Mouse (Mus musculus): Measurements from ENCODE around the gene Atrn. TPM values are rescaled to one million over a fixed set of nuclear protein-coding genes. Genes with fewer than 3 reads are reported as not detected.

The Atrn gene
- polyA plus RNA-seq, 1 experiment, result 37.7 TPM

DNA sequence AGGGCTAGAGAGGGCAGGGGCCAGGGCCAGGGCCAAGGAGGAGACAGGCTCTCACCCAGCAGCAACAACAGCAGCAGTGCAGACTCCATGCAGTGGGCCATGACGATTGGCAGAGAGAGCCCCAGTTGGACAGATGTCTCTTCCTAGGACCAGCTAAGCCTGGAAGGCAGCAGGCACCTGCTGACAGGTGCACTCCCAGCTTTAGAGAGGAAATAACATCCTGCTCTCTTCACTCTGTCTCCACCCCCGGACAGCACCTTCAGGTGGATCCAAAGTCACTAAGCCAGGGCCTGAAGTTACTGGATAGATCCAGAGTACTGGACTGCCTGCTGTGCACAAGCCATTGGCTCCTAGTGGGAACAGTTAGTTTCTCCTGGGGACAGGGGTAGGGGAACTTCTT, 136.7 kb downstream of the Atrn start, which contains the start of gene Gfra4:
Gfra4 (minus strand) TSS at position 101 of the 400 bp plus-strand sequence.
- no peak for TF ChIP-seq CTCF (IDR thresholded peaks at IDR 0.05; ENCODE audit: borderline replicate concordance, extremely low read depth, insufficient read depth, insufficient read length)
- TF ChIP-seq POLR2A (IDR thresholded peaks at IDR 0.05; ENCODE audit: borderline replicate concordance, extremely low read depth, insufficient read depth, insufficient read length, poor library complexity, severe bottlenecking), result no peak
- DNase-seq (ENCODE audit: low read depth), result no peak

DNA sequence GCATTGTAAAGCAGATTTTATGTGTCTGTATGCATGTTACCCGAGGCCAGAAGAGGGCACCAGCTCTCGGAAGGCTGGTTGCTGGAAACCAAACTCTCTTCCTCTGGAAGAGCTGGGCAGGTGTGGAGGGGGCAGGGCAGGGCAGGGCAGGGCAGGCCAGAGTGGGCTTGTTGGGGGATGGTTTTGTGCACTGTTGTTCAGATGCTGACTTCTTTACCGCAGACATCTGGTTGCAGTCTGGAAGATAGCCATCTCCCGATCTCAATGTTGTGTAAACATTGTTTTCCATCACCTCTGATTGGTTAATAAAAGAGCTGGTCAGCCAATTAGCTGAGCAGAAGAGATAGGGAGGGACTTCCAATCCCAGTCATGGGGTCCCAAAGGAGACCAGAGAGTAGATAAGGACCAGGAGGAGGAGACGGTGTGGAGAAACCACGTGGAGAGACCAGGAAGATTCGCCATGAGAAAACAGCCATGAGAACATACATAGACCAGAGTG, 138.1 kb downstream of the Atrn start:
- TF ChIP-seq POLR2A (IDR thresholded peaks at IDR 0.05; ENCODE audit: borderline replicate concordance, extremely low read depth, insufficient read depth, insufficient read length, poor library complexity, severe bottlenecking) (no peak), CTCF (IDR thresholded peaks at IDR 0.05; ENCODE audit: borderline replicate concordance, extremely low read depth, insufficient read depth, insufficient read length) (no peak)
- DNase-seq (ENCODE audit: low read depth), result peak; percentile 9

- no peak for DNase-seq (ENCODE audit: low read depth)
These were observed 138.9 kb downstream of the Atrn start for GRCm38 (mm10) chr2:131044989-131045720.

DNA sequence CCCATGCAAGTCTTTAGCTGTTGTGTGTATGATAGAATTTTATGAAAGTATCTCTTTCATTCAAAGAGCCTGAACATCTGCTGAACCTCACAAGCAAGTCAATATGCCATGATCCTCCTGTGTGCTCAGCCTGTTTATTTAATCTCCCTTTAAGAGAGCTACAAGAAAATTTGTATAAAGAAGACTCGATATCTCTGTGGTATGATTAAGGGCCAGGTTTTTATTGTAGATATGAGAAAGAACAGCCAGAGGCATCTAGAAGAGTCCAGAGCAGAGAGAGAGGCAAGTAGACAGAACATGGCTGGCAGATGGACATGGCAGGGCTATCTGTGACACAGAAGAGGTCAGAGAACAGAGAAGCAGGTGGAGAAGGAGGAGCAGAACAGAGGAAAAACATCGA, 139.7 kb downstream of the Atrn start:
- TF ChIP-seq CTCF (IDR thresholded peaks at IDR 0.05; ENCODE audit: borderline replicate concordance, extremely low read depth, insufficient read depth, insufficient read length), result no peak
- no peak for TF ChIP-seq POLR2A (IDR thresholded peaks at IDR 0.05; ENCODE audit: borderline replicate concordance, extremely low read depth, insufficient read depth, insufficient read length, poor library complexity, severe bottlenecking)
- no peak for DNase-seq (ENCODE audit: low read depth)

More at GRCm38 (mm10) chr2:131044989-131045720, 138.9 kb downstream of the Atrn start:
- TF ChIP-seq POLR2A (IDR thresholded peaks at IDR 0.05; ENCODE audit: borderline replicate concordance, extremely low read depth, insufficient read depth, insufficient read length, poor library complexity, severe bottlenecking), result no peak
- TF ChIP-seq CTCF (IDR thresholded peaks at IDR 0.05; ENCODE audit: borderline replicate concordance, extremely low read depth, insufficient read depth, insufficient read length), result no peak

DNA sequence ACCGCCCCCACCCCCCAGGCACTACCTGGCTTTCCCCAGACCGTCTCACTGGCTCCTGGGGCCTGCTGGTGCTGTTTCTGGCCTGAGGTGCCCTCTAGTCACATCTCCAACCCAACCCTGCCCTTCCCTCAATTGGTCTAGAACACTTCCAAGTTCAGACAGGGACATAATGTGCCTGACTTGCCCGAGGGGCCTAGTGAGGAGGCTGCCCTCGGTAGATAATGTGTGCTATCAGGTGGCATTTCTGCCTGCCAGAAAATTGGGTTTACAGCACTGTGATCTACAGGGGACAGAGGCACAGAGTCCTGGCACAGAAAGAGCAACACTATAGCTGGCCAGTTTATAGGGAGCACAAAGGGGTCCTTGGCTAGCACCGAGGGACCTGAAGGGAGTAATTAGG, 145.7 kb downstream of the Atrn start:
- no peak for DNase-seq (ENCODE audit: low read depth)
- TF ChIP-seq POLR2A (IDR thresholded peaks at IDR 0.05; ENCODE audit: borderline replicate concordance, extremely low read depth, insufficient read depth, insufficient read length, poor library complexity, severe bottlenecking), result no peak

- no peak for DNase-seq (ENCODE audit: low read depth)
- TF ChIP-seq CTCF (IDR thresholded peaks at IDR 0.05; ENCODE audit: borderline replicate concordance, extremely low read depth, insufficient read depth, insufficient read length) (no peak), POLR2A (IDR thresholded peaks at IDR 0.05; ENCODE audit: borderline replicate concordance, extremely low read depth, insufficient read depth, insufficient read length, poor library complexity, severe bottlenecking) (no peak)
These were observed 146.6 kb downstream of the Atrn start for GRCm38 (mm10) chr2:131052862-131053418.

DNA sequence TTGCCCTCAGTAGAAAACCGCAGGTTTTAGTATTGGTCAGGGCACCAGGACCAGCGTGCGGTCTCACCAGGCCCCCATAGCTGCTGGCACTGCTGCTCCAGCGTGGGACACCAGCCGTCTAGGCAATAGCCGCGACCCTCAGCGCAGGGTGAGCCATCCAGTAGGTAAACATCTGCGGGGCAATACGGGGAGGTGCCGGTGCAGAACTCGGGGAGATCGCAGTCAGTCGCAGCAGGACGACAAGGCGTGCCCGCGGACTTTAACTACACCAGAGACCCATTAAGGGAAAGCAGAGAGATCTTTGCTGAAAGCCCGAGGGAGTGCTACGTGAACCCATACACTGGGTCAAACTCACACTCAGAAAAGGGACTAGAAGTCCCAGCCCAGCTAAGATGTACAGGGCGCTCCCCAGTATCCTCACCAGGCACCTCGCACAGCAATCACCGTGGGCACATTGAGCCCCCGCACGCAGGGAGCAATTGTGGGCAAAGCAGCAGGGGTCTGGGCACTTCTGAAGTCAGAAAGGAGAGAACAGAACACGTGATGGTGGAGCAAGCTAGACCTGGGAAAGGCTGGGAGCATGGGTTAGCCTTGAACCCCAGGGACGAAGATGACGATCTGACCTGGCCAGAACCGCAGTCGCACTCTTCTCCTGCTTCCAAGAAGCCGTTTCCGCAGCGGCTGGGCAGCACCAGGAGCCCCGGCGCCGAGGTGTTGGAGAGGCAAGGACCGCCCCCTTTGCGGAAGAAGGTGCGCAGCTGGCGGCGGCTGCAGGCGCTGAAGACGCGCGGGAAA, 147.8 kb downstream of the Atrn start:
- DNase-seq (ENCODE audit: low read depth), result peak; percentile 39
- TF ChIP-seq CTCF (IDR thresholded peaks at IDR 0.05; ENCODE audit: borderline replicate concordance, extremely low read depth, insufficient read depth, insufficient read length) (no peak), POLR2A (IDR thresholded peaks at IDR 0.05; ENCODE audit: borderline replicate concordance, extremely low read depth, insufficient read depth, insufficient read length, poor library complexity, severe bottlenecking) (no peak)

GRCm38 (mm10) chr2:131054646-131055264, 148.5 kb downstream of the Atrn start:
- TF ChIP-seq POLR2A (IDR thresholded peaks at IDR 0.05; ENCODE audit: borderline replicate concordance, extremely low read depth, insufficient read depth, insufficient read length, poor library complexity, severe bottlenecking) (no peak), CTCF (IDR thresholded peaks at IDR 0.05; ENCODE audit: borderline replicate concordance, extremely low read depth, insufficient read depth, insufficient read length) (no peak)
- DNase-seq (ENCODE audit: low read depth), result no peak

GRCm38 (mm10) chr2:131055631-131056030, 149.3 kb downstream of the Atrn start:
- TF ChIP-seq CTCF (IDR thresholded peaks at IDR 0.05; ENCODE audit: borderline replicate concordance, extremely low read depth, insufficient read depth, insufficient read length) (peak; percentile 70), POLR2A (IDR thresholded peaks at IDR 0.05; ENCODE audit: borderline replicate concordance, extremely low read depth, insufficient read depth, insufficient read length, poor library complexity, severe bottlenecking) (no peak)
- DNase-seq (ENCODE audit: low read depth), result peak; percentile 47

DNA sequence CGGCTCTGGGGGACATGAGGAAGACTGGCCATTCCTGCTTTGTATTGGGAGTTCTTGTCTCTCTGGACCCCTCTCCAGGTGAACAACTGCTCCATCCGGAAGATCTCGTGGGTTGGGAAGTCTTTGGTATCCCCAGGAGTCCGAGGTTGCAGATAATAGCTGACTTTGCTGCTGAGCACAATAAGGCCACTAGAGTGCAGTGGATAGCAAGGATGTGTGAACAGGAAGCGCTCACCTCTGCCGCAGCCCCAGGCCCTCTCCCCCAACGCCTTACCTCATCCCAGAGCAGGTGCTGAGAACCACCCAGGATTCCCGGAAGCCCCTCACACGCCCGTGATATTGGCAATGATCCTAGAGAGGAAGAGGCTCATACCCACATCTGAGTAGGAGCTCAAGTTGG, 149.9 kb downstream of the Atrn start:
- DNase-seq (ENCODE audit: low read depth), result peak; percentile 62
- TF ChIP-seq CTCF (IDR thresholded peaks at IDR 0.05; ENCODE audit: borderline replicate concordance, extremely low read depth, insufficient read depth, insufficient read length), result peak; percentile 63; the same call in 1 of the 2 replicates
- TF ChIP-seq POLR2A (IDR thresholded peaks at IDR 0.05; ENCODE audit: borderline replicate concordance, extremely low read depth, insufficient read depth, insufficient read length, poor library complexity, severe bottlenecking), result no peak

DNA sequence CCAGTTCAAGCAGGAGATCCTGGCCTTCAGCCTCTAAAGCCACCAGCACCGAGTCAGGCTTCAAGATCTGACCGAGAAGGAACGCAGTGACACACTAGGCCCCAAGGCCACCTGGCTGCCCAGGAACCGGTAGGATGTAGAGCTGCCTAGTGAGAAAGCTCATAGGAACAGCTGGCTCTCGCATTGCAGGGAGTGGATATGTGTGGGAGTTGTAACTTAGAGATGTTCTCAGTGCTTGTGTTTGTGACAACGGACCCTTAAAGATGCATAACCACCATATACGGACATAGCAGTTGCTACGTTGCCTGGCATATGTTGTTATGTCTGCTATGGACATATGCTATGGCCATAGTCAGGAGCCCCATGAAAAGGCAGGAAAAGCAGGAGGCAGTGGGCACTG, 152.4 kb downstream of the Atrn start:
- no peak for DNase-seq (ENCODE audit: low read depth)
- TF ChIP-seq POLR2A (IDR thresholded peaks at IDR 0.05; ENCODE audit: borderline replicate concordance, extremely low read depth, insufficient read depth, insufficient read length, poor library complexity, severe bottlenecking), result no peak
- no peak for TF ChIP-seq CTCF (IDR thresholded peaks at IDR 0.05; ENCODE audit: borderline replicate concordance, extremely low read depth, insufficient read depth, insufficient read length)

Data from brain, embryonic 14.5 days (tissue).